Mouse (Mus musculus) neural tube, embryonic 15.5 days (tissue): ENCODE measurements around the gene Ankrd52. TPM values are rescaled to one million over a fixed set of nuclear protein-coding genes. Genes with fewer than 3 reads are reported as not detected.
A peak's percentile ranks its signal among the peaks of the same experiment; 100 is the strongest.

Source experiments
- ATAC-seq: fragments of 200-750 bp; cut with Nextera tagmentation; 2 replicates; pipeline ENCODE4 v1.8.0; 2017; ENCODE audit warnings: mild to moderate bottlenecking, moderate TSS enrichment, moderate library complexity; ENCODE audit not compliant: low FRiP score
- H3K27ac ChIP-seq: fragments of 300-500 bp; sonication (generic); replicated peaks from 2 replicates; pipeline ENCODE4 v1.5.1; 2015; ENCODE audit warnings: mild to moderate bottlenecking, inconsistent platforms
- H3K27me3 ChIP-seq: fragments of 300-500 bp; sonication (generic); replicated peaks from 2 replicates; pipeline ENCODE4 v1.6.1; 2015; ENCODE audit warnings: inconsistent platforms
- H3K36me3 ChIP-seq: fragments of 300-500 bp; sonication (generic); 2 replicates; pipeline ENCODE4 v1.6.1; 2015; ENCODE audit warnings: inconsistent platforms
- H3K4me1 ChIP-seq: fragments of 300-500 bp; sonication (generic); 2 replicates; pipeline ENCODE4 v1.6.1; 2015; ENCODE audit warnings: inconsistent platforms
- H3K4me2 ChIP-seq: fragments of 300-500 bp; sonication (generic); 2 replicates; pipeline ENCODE4 v1.6.1; 2015; ENCODE audit warnings: inconsistent platforms, mild to moderate bottlenecking, moderate library complexity
- H3K4me3 ChIP-seq: fragments of 300-500 bp; sonication (generic); replicated peaks from 2 replicates; pipeline ENCODE4 v1.5.1; 2015; ENCODE audit warnings: mild to moderate bottlenecking, inconsistent platforms
- H3K9ac ChIP-seq: fragments of 300-500 bp; sonication (generic); replicated peaks from 2 replicates; pipeline ENCODE4 v1.6.1; 2015; ENCODE audit warnings: mild to moderate bottlenecking, inconsistent platforms
- H3K9me3 ChIP-seq: fragments of 300-500 bp; sonication (generic); replicated peaks from 2 replicates; pipeline ENCODE4 v1.6.1; 2016; ENCODE audit warnings: inconsistent platforms
- WGBS: fragments of 180-500 bp; shearing (Covaris S2); methylation state at CpG from one replicate; pipeline ENCODE4 v1.1.7; 2015; ENCODE audit warnings: mixed read lengths; 5-methylcytosine and 5-hydroxymethylcytosine counted together
- polyA plus RNA-seq: library from polyadenylated mRNA; unstranded; fragments of >200 nt; fragmentation: Nextera tagmentation; extraction: Ambion mirVana; gene quantifications from 2 replicates; pipeline ENCODE4 v1.2.1, GENCODE M21; 2015

Ankrd52 gene
- polyA plus RNA-seq, 1 experiment from 2014 or later = 11.2 TPM

GRCm38 (mm10) chr10:128343436-128343835 is 33.5 kb upstream of the Ankrd52 start:
- Histone ChIP-seq H3K36me3 (0 out of 2 replicates have a peak, but pooled peaks cover 2% of the 10 kb centered on the region), H3K4me3 (no peak overlapping the region), H3K27ac (no peak overlapping the region; the same call in 1 of the 2 replicates), H3K4me1 (peaks cover 29% of the 10 kb centered on the region), H3K9me3 (no peaks in the 10 kb centered on the region), H3K9ac (no peak overlapping the region), H3K4me2 (no peak overlapping the region), H3K27me3 (no peaks in the 10 kb centered on the region)
- 90% methylated on average over 1 of the region's 1 CpGs for WGBS
- ATAC-seq = no peak

DNA sequence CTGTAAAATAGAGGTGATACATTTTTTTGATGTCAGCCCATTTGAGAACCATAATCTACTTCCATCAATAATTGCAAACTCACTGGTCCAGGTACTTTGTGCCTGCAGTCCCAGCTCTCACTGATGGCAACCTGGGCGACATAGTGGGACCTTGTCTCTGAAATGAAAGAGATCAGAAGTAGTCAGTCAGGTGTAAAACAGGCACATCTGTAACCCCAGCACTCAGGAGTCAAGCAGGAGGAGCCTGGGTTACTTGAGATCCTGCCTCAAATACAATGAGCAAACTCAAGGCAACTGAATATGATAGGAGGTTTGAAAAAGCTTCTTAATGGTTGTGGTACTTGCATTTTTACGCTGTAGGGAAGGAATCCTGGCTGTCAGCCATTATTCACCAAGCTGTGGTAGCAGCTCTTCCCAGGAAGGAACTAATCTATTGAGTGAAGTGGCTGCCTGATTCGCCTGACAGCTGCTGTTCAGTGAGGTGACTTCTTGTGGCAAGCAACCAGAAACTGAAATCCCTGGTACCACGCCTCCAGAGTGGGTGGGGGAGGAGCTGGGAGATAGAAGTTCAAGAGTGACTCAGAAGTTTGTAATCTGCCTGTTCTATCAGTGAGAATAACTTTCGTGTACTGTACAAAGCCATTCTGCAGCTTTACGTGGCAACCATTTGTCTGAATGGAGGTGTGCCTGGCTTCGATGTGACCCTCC is 32.2 kb upstream of the Ankrd52 start:
- Histone ChIP-seq H3K9me3 (no peaks in the 10 kb centered on the region), H3K27me3 (no peaks in the 10 kb centered on the region), H3K4me2 (peak overlapping the region; percentile 8), H3K27ac (peak overlapping the region; percentile 63), H3K9ac (no peak overlapping the region), H3K36me3 (0 out of 2 replicates have a peak, but pooled peaks cover 2% of the 10 kb centered on the region), H3K4me3 (no peak overlapping the region), H3K4me1 (peaks cover 16% of the 10 kb centered on the region)
- WGBS = 52% methylated on average over 7 of the region's 7 CpGs
- no peak; the same call in 1 of the 2 replicates for ATAC-seq

- Histone ChIP-seq H3K4me1 (peaks cover 8% of the 10 kb centered on the region), H3K9ac (no peak overlapping the region), H3K36me3 (peaks cover 26% of the 10 kb centered on the region), H3K27me3 (no peaks in the 10 kb centered on the region), H3K27ac (no peak overlapping the region), H3K4me2 (no peak overlapping the region), H3K9me3 (no peaks in the 10 kb centered on the region), H3K4me3 (no peak overlapping the region)
- WGBS = 94% methylated on average over 8 of the region's 8 CpGs
- ATAC-seq = no peak
Observed at GRCm38 (mm10) chr10:128347541-128347940, 29.4 kb upstream of the Ankrd52 start.

GRCm38 (mm10) chr10:128358796-128359195 is 18.1 kb upstream of the Ankrd52 start:
- WGBS = 63% methylated on average over 2 of the region's 2 CpGs
- no peaks in the 10 kb centered on the region for H3K9me3 ChIP-seq
- H3K9ac ChIP-seq = no peak overlapping the region
- H3K27me3 ChIP-seq = no peaks in the 10 kb centered on the region
- peaks cover 84% of the 10 kb centered on the region for H3K36me3 ChIP-seq
- no peak overlapping the region for H3K27ac ChIP-seq
- ATAC-seq = no peak
- H3K4me2 ChIP-seq = no peak overlapping the region
- H3K4me1 ChIP-seq = no peaks in the 10 kb centered on the region; the same call in 1 of the 2 replicates
- no peak overlapping the region for H3K4me3 ChIP-seq

- Histone ChIP-seq H3K4me3 (no peak overlapping the region), H3K9me3 (no peaks in the 10 kb centered on the region), H3K27me3 (no peaks in the 10 kb centered on the region), H3K9ac (no peak overlapping the region), H3K36me3 (peaks cover 82% of the 10 kb centered on the region), H3K4me1 (no peaks in the 10 kb centered on the region; the same call in 1 of the 2 replicates), H3K4me2 (no peak overlapping the region), H3K27ac (no peak overlapping the region)
- WGBS = 97% methylated on average over 6 of the region's 6 CpGs
- no peak for ATAC-seq
Observed at GRCm38 (mm10) chr10:128359226-128359625, 17.7 kb upstream of the Ankrd52 start.

- Histone ChIP-seq H3K27me3 (no peaks in the 10 kb centered on the region), H3K4me2 (no peak overlapping the region), H3K36me3 (peaks cover 78% of the 10 kb centered on the region), H3K9me3 (no peaks in the 10 kb centered on the region), H3K9ac (no peak overlapping the region), H3K4me3 (no peak overlapping the region), H3K27ac (no peak overlapping the region), H3K4me1 (peaks cover 8% of the 10 kb centered on the region)
- no peak for ATAC-seq
- 90% methylated on average over 6 of the region's 6 CpGs for WGBS
Observed at GRCm38 (mm10) chr10:128361836-128362235, 15.1 kb upstream of the Ankrd52 start.

- Histone ChIP-seq H3K9me3 (no peaks in the 10 kb centered on the region), H3K4me2 (no peak overlapping the region), H3K36me3 (peaks cover 75% of the 10 kb centered on the region), H3K27me3 (no peaks in the 10 kb centered on the region), H3K27ac (no peak overlapping the region), H3K4me1 (peaks cover 15% of the 10 kb centered on the region), H3K4me3 (no peak overlapping the region), H3K9ac (no peak overlapping the region)
- 51% methylated on average over 3 of the region's 3 CpGs for whole genome bisulfite sequencing
- ATAC-seq = no peak
Observed at GRCm38 (mm10) chr10:128362568-128362967, 14.3 kb upstream of the Ankrd52 start.

DNA sequence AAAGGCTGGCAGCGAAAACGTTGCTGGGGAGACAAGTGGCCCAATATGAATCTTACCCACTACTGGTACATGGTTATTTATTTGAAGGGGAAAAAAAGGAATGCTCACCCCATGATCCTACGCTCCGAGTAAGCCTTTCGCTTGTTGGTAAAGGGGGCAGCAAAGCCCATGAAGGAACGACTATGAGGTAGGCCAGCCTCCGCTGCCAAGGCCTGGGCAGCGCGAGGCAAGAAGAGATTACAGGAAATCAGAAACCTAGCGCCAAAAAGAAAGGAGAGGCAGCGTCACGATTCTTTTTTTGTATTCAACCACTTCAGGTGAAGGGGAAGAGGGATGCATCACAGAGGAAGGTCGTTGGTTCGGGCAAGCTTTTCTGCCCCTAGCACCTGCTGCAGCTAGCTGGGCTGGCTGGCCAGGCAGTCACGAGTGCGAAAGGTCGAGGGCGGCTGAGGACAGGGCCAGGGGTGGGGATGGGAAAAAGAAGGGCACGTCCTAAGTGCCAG is 9.0 kb upstream of the Ankrd52 start:
- Histone ChIP-seq H3K27me3 (no peaks in the 10 kb centered on the region), H3K27ac (peak overlapping the region; percentile 98), H3K36me3 (peaks cover 23% of the 10 kb centered on the region), H3K4me3 (peak overlapping the region; percentile 75), H3K4me2 (peak overlapping the region; percentile 93), H3K9ac (peak overlapping the region; percentile 75), H3K9me3 (no peaks in the 10 kb centered on the region), H3K4me1 (peaks cover 26% of the 10 kb centered on the region)
- WGBS = 12% methylated on average over 19 of the region's 19 CpGs
- ATAC-seq = no peak

DNA sequence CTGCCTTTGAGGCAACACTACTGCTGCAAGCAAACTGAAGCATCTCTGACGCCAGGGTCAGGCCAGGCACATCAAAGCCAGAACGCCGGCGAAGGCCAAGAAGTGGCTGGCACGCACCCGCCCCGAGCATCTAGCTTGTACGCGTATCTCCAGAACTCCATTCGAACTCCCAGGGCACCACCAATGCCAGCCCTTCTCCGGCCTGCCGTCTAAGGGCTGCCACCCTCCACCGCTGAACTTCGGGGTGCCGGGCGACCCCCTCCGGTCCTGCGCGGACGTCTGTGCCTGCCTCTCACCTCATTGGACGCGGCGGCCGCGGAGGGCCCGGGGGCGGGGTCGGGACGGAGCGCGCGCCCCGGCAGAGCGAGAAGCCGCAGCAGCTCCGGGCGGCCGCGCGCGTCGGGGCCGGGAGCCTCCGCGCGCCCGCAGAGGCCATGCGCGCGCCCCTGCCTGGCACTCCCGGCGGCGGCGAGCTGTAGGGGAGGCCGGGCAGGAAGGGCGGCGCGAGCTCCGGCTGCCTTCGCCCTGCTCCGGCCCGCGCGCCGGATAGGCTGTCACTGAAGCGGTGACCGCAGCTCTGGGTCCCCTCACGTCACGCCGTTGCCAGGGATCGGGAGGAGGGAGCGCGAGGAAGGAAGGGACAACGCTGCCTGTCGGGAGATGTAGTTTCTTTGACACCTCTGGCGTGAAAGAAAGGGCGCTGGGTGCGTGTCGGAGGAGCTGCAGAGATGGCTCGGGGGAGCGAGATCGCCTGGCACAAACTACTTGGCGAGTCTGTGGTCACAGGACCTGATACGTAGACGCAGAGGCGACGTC is 8.3 kb upstream of the Ankrd52 start, which contains the start of gene Coq10a:
Gene Coq10a, minus strand, starts transcription at position 596 of the 816 bp plus-strand sequence.
- peak within 1 kb of the TSS; percentile 98 for H3K27ac ChIP-seq
- H3K4me1 ChIP-seq = peaks cover 26% of the 10 kb centered on the region
- peak within 1 kb of the TSS; percentile 93 for H3K4me2 ChIP-seq
- peak within 1 kb of the TSS; percentile 75 for H3K9ac ChIP-seq
- H3K36me3 ChIP-seq = peaks cover 16% of the 10 kb centered on the region
- WGBS = under 1% methylated on average over 85 of the region's 87 CpGs
- H3K4me3 ChIP-seq = peak within 1 kb of the TSS; percentile 75
- H3K27me3 ChIP-seq = no peaks in the 10 kb centered on the region
- peak; percentile 93 for ATAC-seq
- no peaks in the 10 kb centered on the region for H3K9me3 ChIP-seq

- 6% methylated on average over 9 of the region's 9 CpGs for WGBS
- H3K27me3 ChIP-seq = no peaks in the 10 kb centered on the region
- H3K9ac ChIP-seq = peak overlapping the region; percentile 75
- peak overlapping the region; percentile 98 for H3K27ac ChIP-seq
- ATAC-seq = no peak
- peaks cover 26% of the 10 kb centered on the region for H3K4me1 ChIP-seq
- peaks cover 12% of the 10 kb centered on the region for H3K36me3 ChIP-seq
- peak overlapping the region; percentile 93 for H3K4me2 ChIP-seq
- peak overlapping the region; percentile 75 for H3K4me3 ChIP-seq
- no peaks in the 10 kb centered on the region for H3K9me3 ChIP-seq
Observed at GRCm38 (mm10) chr10:128369218-128369543, 7.7 kb upstream of the Ankrd52 start.

GRCm38 (mm10) chr10:128369599-128369998 is 7.3 kb upstream of the Ankrd52 start:
- H3K4me3 ChIP-seq = peak overlapping the region; percentile 75
- H3K4me1 ChIP-seq = peaks cover 26% of the 10 kb centered on the region
- WGBS = 74% methylated on average over 6 of the region's 6 CpGs
- H3K27ac ChIP-seq = peak overlapping the region; percentile 98
- peaks cover 8% of the 10 kb centered on the region for H3K36me3 ChIP-seq
- ATAC-seq = no peak
- H3K27me3 ChIP-seq = no peaks in the 10 kb centered on the region
- peak overlapping the region; percentile 93 for H3K4me2 ChIP-seq
- H3K9me3 ChIP-seq = no peaks in the 10 kb centered on the region
- H3K9ac ChIP-seq = peak overlapping the region; percentile 75
